Mouse (Mus musculus) lung, postnatal 25 days (tissue): ENCODE results near the gene Gpn3.
"Not testable (repeated sequence)": the region's sequence is repeated elsewhere in the genome, so short reads cannot be mapped to it uniquely, and the experiment has no call there.

Source experiments
- DNase-seq: peaks from one replicate; pipeline ENCODE4 v3.0.0; 2022; ENCODE audit warnings: low spot score

Gene Gpn3

DNA sequence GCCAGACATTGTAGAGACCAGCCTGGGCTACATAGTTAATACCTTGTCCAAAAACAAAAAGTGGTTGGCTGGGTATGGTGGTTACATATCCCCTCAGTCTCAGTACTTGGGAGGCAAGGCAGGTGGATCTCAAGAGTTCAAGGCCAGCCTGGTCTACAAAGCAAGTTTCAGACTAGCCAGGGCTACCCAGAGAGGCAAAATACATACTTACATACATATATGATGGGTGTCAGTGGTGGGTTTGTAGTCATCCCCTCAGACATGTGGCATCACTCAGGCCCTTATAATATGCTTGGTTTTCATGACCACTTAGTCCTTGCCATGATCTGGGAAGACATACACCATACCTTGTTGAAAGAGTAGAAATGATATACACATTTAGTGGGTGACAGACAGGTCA lies 19.0 kb downstream of the Gpn3 start:
- no peak for DNase-seq

DNA sequence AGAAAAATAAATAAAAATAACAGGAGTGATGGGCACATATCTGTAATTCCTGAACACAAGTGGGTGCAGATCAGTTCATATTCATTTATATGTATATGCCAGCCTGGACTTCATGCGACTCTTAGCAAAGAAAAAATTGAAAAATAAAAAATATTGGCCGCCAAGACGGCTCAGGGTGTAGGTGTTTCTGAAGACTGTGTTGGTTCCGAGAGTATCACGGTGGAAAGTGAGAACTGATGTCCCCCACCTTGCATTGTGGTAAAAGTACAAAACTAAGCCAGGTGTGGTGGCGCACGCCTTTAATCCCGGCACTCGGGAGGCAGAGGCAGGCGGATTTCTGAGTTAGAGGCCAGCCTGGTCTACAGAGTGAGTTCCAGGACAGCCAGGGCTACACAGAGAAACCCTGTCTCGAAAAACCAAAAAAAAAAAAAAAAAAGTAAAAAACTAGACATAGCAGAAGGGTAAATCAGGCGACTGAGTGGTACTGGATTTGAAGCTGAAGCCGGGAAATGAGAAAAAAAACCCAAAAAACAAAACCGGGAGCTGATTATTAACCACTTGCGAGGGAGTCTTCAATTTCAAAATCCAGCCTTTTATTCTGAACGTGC lies 19.6 kb downstream of the Gpn3 start:
- no peak for DNase-seq

DNA sequence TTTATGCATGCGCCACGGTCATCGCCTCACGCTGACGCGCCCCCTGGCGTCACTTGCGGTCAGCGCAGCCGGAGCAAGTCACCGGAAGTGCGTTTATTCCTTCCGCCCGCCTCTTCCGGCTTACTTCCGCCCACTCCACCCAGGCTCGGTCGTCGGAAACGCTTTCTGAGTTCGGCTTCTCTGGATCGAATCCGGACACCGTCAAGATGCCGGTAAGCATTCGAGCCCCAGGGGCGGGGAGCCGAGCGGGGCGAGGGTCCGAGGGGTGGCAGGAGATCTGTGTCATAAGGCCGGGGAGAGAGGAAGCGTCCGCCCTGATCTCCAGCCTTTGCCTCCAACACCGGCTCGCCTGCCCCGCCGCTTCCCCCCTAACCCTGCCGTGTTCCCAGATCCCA lies 20.1 kb downstream of the Gpn3 start, which contains the start of gene Arpc3:
Arpc3 (plus strand) TSS at position 93 of the 395 bp plus-strand sequence.
- peak; percentile 90 for DNase-seq

DNA sequence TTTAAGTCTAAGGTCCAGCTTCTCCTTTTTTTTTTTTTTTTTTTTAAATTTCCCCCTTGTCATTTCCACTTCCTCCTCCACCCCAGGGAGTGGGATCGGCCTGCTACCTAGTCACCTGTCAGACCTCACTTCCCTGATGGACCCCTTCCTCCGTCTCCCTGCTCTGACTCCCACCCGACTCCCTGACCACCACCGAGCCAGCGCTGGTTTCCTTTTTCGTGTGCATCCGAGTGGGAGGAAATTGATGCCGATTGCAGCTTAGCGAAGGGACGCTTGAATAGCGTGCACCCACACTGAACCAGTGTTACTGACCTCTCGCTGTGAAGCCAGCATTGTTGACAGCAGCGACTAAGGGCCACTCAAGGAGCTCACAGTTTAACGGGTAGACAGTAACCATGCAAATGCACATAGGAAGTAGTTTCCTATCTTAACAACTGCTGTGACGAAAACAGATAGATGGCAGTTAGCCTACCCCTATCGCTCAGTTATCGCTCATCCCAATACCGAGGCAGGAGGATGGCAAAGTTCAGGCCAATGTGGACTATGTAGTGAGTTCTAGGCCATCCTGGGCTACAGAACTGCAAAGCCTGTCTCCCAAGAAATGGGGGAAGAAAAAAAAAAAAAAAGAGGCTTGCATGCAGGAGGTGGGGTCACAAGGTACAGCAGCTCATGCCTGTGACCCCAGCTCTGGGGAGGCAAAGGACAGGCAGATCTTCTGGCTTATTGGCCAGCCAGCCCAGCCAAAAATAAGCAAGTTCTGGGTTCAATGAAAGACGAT lies 20.7 kb downstream of the Gpn3 start:
- no peak for DNase-seq

DNA sequence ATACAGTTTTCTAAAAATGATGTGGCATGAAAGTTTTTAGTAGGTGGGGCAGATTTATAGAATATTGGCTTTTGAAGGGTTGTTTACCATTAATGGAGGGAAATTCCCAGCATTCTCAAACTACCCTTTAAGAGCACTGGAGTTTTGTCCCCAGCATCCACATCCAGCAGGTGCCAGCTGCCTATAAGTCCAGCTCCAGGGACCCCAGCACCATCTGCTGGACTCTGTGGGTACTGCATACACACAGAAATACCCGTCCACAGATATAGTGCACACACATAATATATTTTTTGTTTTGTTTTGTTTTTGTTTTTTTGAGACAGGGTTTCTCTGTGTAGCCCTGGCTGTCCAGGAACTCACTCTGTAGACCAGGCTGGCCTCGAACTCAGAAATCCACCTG lies 22.2 kb downstream of the Gpn3 start:
- DNase-seq: peak; percentile 79

DNA sequence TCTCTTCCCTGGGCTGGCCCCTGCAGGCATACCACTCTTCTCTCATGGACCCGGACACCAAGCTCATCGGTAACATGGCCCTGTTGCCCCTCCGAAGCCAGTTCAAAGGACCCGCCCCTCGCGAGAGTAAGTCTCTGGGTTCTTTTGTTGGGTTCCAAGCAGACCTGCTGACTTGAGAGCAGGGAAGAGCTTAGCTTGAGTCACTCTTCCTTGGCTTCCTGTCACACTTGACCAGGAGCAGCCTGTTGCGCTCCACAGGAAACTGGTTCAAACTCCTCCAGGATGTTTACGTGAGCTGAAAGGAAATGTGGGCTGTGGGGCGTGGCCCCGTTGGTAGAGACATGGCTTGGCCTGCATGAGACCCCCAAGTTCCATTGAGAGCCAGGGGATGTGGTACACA lies 25.1 kb downstream of the Gpn3 start:
- peak; percentile 79 for DNase-seq

DNA sequence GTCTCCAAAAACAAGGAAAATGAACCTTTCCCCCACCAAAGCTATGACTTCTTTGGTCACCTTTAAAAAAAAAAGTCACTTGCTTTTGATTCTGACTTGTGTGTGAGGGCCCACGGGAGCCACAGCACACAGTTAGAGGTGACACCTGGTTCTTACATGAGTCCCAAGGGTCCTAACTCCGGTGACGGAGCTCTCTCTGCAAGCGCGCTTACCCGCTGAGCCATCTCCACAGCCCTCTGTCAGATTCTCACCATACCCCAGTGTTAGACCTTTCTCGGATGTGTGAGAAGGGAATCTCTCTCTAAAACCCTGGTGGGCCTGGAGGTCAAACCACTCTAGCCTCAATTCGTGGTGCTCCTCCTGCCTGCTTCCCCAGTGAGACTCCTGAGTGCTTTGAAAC lies 25.8 kb downstream of the Gpn3 start:
- no peak for DNase-seq

DNA sequence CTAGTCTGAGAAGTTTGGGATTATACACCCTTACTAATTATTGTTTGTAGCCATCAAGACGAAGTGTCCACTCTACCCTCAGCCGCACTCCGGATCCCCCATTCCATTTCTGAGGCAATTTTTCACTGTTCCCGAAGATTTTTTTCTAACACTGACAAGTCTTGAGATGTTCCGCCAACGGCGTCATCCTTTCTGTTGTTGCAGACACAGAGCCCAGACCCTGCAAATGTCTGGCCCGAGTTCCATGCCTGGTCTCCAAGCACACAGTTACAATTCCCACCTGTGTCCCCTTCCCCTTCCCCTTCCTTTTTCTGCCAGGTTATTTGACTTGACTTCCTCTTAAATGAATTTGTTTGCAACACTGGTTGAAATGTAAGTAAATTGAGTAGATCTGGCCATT lies 28.2 kb downstream of the Gpn3 start:
- no peak for DNase-seq

DNA sequence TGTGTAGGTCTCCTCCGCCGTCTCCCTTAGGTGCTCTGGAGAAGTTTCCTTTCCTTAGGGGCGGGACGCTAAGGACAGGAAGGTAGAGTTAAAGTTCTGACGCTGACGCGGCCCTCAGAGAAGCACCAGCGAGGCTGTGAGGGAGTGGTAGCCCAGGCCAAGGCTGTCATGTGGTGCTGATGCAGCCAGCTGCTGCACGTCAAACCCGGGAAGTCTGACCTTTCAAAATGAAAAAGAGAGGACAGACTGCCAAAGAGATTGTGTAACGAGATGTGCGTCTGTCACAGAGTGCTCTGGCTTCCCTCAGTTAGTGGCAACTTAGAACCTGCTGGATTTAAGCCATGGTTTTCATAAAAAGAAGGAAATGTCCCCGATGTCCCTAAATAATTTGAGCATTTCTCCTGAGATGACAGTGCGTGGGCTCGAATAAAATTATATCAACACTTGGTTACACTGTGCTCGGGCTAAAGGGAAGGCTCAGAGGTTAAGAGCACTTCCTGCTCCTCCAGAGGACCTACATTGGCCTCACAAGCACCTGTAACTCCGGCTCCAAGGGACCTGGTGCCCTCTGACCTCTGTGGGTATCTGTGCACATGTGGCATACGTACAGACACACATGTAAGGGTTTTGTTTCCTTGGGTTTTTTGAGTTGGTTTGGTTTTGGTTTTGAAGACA lies 29.1 kb downstream of the Gpn3 start:
- peak; percentile 78 for DNase-seq

DNA sequence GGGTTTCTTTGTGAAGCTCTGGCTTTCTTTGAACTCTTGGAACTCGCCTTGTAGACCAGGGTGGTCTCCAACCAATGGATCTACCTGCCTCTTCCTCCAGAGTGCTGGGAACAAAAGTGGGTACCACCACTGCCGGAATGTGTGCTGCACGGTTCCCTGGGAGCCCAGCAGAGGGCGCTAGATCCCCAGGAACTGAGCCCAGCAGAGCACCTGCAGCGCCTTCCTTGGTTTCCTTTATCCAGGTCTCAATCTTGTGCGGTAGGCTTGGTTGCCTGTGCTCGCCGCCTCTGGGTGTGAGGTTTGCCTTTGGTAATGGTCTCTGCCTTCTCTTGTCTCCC lies 29.6 kb downstream of the Gpn3 start:
- peak; percentile 61 for DNase-seq

DNA sequence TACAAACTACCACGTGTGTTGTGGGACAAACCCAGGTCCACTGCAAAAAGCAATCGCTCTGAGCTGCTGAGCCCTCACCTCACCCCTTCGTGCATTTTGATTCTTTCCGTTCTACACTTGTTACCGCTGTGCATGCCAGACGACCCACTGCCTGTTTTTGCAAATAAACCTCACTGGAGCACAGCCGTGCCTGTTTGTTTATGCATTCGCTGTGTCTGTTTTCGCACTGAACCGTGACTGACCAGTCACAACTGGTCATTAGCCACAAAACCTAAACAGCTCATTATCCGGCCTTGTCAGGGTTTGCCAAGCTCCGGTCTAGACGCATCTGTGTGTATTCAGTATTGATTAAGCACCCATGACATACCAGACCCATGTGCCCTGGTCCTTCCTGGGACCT lies 30.5 kb downstream of the Gpn3 start:
- no peak for DNase-seq

DNA sequence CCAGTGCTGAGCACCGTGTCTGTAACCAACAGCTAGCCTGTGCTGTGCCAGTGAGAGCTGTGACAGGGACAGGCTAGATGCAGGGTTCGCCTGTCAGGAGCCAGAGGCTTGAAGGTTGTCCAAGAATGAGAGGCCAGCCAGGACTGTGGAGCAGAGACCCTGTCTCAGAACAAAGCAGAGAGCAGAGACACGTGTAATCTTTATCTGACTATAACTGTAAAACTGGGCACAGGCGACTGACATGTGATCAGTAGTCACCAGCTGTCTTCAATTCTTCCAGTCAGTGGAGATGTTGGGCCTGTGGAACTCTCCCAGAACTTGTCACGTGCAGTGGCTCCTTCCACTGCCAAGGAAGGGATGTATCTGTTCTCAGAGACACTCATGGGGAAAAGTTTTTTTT lies 31.1 kb downstream of the Gpn3 start:
- peak; percentile 55 for DNase-seq

DNA sequence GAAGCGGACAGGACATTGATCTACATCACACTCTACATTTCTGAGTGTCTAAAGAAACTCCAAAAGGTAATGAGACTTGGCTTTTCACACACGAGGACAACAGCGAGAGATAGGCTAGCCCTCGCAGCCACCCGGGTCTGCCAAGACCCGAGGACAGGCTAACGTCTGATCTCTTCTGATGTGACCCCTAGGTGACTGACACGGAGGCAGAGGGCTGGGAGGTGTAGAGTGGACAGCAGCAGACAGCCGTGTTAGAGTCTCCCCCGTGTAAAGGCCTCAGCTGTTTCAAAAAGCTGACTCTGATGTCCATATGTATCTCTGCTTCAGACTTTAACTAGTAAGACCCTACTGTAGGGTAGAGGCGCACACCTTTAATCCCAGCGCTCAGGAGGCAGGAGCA lies 31.7 kb downstream of the Gpn3 start:
- DNase-seq: no peak

DNA sequence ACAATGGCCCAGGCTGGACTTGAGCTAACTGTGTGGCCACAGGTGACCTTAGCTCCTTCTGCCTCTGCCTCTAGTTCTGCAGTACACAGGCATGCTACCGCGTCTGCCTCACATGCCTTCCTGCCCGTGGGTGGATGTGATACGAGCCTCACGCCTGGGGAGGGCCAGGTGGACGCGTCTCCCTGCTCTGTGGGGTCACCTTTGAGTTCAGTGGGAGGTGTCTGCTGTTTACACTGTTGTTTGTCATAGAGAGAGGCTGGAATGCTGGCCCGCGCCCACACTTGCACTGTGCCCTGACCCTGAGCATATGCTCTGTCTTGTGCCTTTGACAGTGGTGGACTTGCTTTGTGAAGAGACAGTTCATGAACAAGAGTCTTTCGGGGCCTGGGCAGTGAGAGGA lies 33.9 kb downstream of the Gpn3 start:
- no peak for DNase-seq

DNA sequence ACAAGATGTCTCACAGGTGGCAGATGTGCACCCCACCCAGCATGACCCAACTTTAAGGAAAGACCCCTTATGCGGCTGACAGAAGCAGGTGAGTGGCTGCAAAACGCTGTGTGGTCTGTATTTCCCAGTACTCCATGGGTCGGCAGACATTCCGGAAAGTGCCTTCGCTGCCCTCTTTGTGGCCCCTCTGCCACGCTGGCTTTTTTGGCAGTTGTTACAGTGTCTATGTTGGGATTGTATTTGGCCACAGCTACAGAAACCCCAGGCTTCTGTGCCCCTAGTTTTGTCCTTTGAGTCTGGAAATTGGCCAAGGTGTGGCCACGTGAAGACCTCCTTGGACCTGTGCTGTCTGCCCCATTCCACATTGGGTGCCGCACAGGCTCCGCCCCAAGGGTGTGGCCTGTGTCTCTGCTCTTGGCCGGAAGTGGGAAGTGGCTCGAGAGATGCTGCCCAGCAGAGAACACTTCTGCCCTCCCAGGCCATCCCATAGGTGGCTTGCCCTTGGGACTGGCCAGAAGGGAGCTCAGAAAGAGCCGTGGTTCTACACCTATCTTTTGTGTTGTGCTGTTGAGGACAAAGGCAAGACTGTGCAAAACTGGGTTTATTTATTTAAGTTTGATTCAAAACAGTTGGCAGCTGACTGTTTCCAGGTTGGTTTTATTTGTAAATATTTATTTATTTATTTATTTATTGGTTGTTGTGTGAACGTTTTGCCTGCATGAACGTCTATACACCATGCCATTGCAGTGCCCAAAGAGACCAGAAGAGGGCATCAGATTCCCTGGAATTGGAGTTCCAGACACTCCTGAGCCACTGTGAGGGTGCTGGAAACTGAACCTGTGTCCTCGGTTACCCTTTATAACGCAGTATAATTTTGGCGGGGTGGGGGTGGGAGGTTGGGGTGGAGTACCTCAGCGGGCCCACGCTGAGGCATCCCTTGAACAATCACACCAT lies 38.3 kb downstream of the Gpn3 start:
- DNase-seq: no peak

DNA sequence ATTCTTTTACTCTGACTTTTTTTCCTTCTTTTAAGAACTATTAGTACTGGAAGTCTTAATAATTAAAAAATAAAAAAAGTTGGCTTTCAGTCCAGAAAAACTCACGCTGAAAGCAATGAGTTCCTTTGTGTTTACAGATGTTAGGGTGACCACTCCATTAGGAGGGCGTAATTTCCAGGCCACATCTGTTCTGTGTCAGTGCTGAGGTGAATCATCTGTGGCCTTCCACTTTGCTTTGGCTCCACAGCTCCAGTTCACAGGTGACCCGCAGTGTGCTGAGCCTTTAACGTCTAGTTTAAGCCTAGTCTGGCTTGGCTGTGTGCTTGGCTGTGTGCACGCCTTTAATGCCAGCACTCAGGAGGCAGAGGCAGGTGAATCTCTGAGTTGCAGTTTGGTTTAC lies 40.2 kb downstream of the Gpn3 start:
- no peak for DNase-seq

DNA sequence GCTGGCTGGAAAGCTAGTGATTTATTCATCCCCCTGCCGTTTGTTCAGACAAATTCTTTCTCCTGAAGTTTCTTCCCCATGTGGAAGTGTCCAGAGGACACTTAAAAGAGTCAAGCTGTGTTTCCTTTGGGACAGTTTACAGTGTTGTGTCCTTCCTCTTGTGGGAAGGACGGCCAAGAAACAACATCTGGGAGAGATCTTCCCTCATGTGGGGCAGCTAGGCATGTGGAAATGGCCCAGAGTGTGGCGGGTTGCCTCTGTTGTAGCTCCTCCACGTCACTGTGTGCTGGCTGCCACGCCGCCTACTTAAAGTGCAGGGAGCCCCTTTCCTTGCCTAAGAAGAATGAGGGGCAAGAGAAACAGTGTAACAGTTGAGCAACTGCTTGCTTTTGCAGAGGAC lies 41.1 kb downstream of the Gpn3 start:
- peak; percentile 39 for DNase-seq

DNA sequence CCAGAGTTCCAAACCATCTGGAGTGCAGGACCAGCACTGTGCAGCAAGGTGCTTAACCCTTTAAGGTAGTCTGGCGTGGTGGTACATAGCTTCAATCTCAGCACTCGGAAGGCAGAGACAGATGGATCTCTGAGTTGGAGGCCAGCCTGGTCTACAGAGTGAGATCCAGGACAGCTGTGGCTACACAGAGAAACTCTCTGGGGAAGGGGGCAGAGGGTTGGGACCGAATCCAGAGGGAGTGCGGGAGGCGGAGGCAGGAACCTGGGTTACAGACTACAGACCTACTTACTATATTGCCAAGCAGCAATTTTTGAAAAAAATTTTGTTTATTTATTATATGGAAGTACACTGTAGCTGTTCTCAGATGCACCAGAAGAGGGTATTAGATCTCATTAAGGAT lies 42.7 kb downstream of the Gpn3 start:
- DNase-seq: no peak

DNA sequence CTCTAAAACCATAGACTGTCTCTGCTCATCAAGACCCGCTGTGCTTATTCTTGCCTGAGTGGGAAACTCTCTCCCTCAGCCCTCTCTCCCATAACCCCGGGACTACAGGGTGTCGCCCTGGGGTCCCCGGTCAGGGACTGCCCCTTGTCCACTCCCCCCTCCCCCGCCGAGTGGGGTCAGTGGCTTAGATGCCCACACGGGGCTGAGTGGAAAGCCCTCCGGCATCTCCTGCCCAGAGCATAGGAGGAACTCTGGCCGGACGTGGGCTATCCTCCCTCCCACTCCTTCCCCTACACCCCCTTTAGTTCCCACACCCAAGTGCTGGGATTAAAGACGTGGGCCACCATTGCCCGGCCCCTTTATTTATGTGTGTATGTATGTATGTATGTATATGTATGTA lies 43.8 kb downstream of the Gpn3 start:
- no peak for DNase-seq

DNA sequence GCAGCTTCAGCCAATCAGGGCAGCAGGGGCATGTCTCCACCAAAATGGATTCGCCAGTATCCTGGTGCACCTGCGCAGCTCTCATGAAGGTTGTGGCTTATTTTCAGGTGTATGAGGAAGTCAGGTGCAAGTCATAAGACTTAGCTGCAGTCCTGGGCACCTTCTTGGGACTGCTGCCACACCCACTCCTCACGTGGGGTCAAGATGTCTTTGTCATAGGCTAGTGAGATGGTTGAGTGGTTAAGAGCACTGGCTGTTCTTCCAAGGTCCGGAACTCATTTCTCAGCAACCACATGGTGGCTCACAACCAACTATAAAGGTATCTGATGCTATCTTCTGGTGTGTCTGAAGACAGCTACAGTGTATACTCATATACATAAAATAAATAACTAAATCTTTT lies 49.0 kb downstream of the Gpn3 start:
- not testable (repeated sequence) for DNase-seq

DNA sequence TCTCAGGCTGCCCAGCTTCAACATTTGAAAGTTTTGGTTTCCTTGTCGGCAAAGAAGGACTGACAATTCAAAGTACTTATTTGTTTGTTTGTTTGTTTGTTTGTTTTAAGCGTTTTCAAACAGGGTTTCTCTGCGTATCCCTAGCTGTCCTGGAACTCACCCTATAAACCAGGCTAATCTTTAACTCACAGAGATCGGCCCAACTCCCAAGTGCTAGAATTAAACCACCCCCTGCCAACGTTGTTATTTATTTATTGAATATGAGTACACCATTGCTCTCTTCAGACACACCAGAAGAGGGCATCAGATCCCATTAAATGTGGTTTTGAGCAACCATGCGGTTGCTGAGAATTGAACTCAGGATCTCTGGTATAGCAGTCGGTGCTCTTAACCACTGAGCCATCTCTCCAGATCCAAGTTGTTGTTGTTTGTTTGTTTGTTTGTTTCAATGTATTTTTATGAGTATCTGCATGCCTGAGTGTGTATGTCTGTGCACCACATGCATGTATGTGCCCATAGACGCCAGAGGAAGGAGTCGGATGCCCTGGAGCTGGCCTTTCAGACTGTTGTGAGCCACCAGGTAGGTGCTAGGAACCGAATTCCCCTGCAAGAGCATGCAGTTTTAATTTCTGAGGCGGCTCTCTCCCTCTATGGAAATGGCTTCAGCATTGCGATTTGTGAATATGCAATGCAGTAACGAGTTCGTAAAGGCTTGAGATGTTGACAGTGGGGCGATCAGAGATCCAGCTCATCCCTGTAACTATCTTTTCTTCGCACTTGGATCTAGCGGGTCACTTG lies 49.8 kb downstream of the Gpn3 start, which contains the start of gene Anapc7:
Anapc7 (plus strand) TSS at position 423 of the 798 bp plus-strand sequence.
- DNase-seq: no peak
